Mouse (Mus musculus): ENCODE results near the gene Brd1. TPM values are rescaled to one million over a fixed set of nuclear protein-coding genes. Genes with fewer than 3 reads are reported as not detected.
A peak's percentile ranks its signal among the peaks of the same experiment; 100 is the strongest.
"Not testable (repeated sequence)": the region's sequence is repeated elsewhere in the genome, so short reads cannot be mapped to it uniquely, and the experiment has no call there.

The Brd1 gene
- 35.8 and 38.4 TPM in 2 replicates for polyA plus RNA-seq (2012; rRNA removed)

GRCm38 (mm10) chr15:88733834-88734571 lies at the start of gene Brd1:
Gene Brd1 (minus strand): TSS chr15:88734233.
- WGBS, result 17% methylated on average over 103 of the region's 103 CpGs
- H3K4me1 ChIP-seq (replicated peaks; ENCODE audit: control insufficient read depth, insufficient read depth, low read length), result peaks cover 41% of the 10 kb centered on the region
- H3K4me3 ChIP-seq (ENCODE audit: control insufficient read depth, insufficient read depth, low read length), result peak within 1 kb of the TSS; percentile 99
- TF ChIP-seq CTCF (IDR thresholded peaks at IDR 0.05; ENCODE audit: borderline replicate concordance, control insufficient read depth, extremely low read depth, insufficient read depth, low read length, poor library complexity) (no peak), POLR2A (IDR thresholded peaks at IDR 0.05; ENCODE audit: control insufficient read depth, extremely low read depth, insufficient read depth, low read length, poor library complexity) (peak; percentile 88)
- peak; percentile 87 for DNase-seq
- no peaks in the 10 kb centered on the region for H3K27me3 ChIP-seq (ENCODE audit: control insufficient read depth, insufficient read depth, low read length)
- peaks cover 16% of the 10 kb centered on the region for H3K36me3 ChIP-seq (ENCODE audit: control insufficient read depth, insufficient read depth, low read length)
- H3K27ac ChIP-seq (ENCODE audit: control insufficient read depth, insufficient read depth, low read length), result peak within 1 kb of the TSS; percentile 41; the same call in 1 of the 2 replicates

DNA sequence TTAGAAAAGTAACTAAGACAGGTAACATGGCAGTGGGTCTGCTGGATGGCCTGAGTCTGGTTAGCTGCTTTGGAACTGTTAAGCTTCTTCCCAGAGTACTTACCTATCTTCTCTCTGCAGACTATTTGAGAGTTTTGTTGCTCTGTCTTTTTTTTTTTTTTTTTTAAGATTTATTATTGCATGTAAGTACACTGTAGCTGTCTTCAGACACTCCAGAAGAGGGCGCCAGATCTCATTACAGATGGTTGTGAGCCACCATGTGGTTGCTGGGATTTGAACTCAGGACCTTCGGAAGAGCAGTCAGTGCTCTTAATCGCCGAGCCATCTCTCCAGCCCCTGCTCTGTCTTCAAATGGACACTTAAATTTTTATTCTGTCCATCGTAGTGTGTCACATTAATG lies 40.6 kb upstream of the Brd1 start:
- WGBS, result 96% methylated on average over 5 of the region's 5 CpGs
- not testable (repeated sequence) for H3K4me1 ChIP-seq (replicated peaks; ENCODE audit: control insufficient read depth, insufficient read depth, low read length); H3K4me3 ChIP-seq (ENCODE audit: control insufficient read depth, insufficient read depth, low read length); H3K27me3 ChIP-seq (ENCODE audit: control insufficient read depth, insufficient read depth, low read length); H3K27ac ChIP-seq (ENCODE audit: control insufficient read depth, insufficient read depth, low read length); DNase-seq
- peaks cover 26% of the 10 kb centered on the region for H3K36me3 ChIP-seq (ENCODE audit: control insufficient read depth, insufficient read depth, low read length)

GRCm38 (mm10) chr15:88768537-88768936 lies 34.5 kb upstream of the Brd1 start:
- no peak overlapping the region for H3K4me3 ChIP-seq (ENCODE audit: control insufficient read depth, insufficient read depth, low read length)
- H3K36me3 ChIP-seq (ENCODE audit: control insufficient read depth, insufficient read depth, low read length), result peaks cover 14% of the 10 kb centered on the region
- no peaks in the 10 kb centered on the region for H3K4me1 ChIP-seq (replicated peaks; ENCODE audit: control insufficient read depth, insufficient read depth, low read length)
- no peak overlapping the region for H3K27ac ChIP-seq (ENCODE audit: control insufficient read depth, insufficient read depth, low read length)
- 96% methylated on average over 1 of the region's 1 CpGs for WGBS
- no peaks in the 10 kb centered on the region for H3K27me3 ChIP-seq (ENCODE audit: control insufficient read depth, insufficient read depth, low read length)
- DNase-seq, result no peak
- TF ChIP-seq POLR2A (IDR thresholded peaks at IDR 0.05; ENCODE audit: control insufficient read depth, extremely low read depth, insufficient read depth, low read length, poor library complexity) (no peak), CTCF (IDR thresholded peaks at IDR 0.05; ENCODE audit: borderline replicate concordance, control insufficient read depth, extremely low read depth, insufficient read depth, low read length, poor library complexity) (no peak)

- H3K27ac ChIP-seq (ENCODE audit: control insufficient read depth, insufficient read depth, low read length); DNase-seq; H3K4me1 ChIP-seq (replicated peaks; ENCODE audit: control insufficient read depth, insufficient read depth, low read length); H3K4me3 ChIP-seq (ENCODE audit: control insufficient read depth, insufficient read depth, low read length); H3K27me3 ChIP-seq (ENCODE audit: control insufficient read depth, insufficient read depth, low read length): not testable (repeated sequence)
- WGBS, result 97% methylated on average over 2 of the region's 2 CpGs
- H3K36me3 ChIP-seq (ENCODE audit: control insufficient read depth, insufficient read depth, low read length), result peaks cover 20% of the 10 kb centered on the region
These were observed 32.1 kb upstream of the Brd1 start for GRCm38 (mm10) chr15:88766139-88766538.

DNA sequence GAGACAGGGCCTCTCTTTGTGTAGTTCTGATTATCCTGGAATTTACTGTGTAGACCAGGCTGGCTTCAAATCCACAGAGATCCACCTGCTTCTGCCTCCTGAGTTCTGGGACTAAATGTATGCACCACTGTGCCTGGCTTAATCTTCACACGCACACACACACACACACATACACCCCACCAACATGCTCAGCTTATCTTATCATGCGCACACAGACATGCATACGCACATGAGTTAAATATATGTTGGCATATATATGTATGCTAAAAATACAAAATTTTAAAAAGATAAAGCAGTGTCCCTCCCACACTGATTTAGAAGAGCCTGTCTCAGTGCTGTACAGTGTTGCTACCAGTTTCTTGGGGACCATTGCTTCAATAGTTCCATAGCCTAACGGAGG lies 27.5 kb upstream of the Brd1 start:
- Histone ChIP-seq H3K4me3 (ENCODE audit: control insufficient read depth, insufficient read depth, low read length) (no peak overlapping the region), H3K27ac (ENCODE audit: control insufficient read depth, insufficient read depth, low read length) (no peak overlapping the region), H3K36me3 (ENCODE audit: control insufficient read depth, insufficient read depth, low read length) (peaks cover 38% of the 10 kb centered on the region), H3K27me3 (ENCODE audit: control insufficient read depth, insufficient read depth, low read length) (no peaks in the 10 kb centered on the region), H3K4me1 (replicated peaks; ENCODE audit: control insufficient read depth, insufficient read depth, low read length) (0 out of 2 replicates have a peak, but pooled peaks cover 2% of the 10 kb centered on the region)
- WGBS, result 98% methylated on average over 4 of the region's 4 CpGs
- no peak for DNase-seq
- TF ChIP-seq POLR2A (IDR thresholded peaks at IDR 0.05; ENCODE audit: control insufficient read depth, extremely low read depth, insufficient read depth, low read length, poor library complexity) (no peak), CTCF (IDR thresholded peaks at IDR 0.05; ENCODE audit: borderline replicate concordance, control insufficient read depth, extremely low read depth, insufficient read depth, low read length, poor library complexity) (no peak)

DNA sequence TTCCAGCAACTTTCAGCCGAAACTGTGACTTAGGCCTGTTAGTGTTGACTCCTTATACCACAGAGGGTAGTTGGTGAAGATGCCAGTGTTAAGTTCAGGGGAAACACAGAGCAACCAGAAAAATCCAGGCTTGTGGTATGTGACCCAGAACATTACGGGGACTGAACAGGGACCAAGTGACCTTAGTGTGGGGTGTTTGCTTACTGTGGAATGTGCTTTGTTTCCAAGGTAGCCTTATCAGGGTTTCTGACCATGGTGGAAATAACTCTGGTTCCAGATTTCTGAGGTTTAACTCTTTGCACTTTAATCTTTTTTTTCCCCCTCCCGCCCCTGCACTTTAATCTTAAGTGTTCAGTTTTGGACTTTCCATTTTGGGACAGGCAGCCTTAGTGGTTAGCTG lies 24.0 kb upstream of the Brd1 start:
- Histone ChIP-seq H3K27ac (ENCODE audit: control insufficient read depth, insufficient read depth, low read length) (no peak overlapping the region), H3K27me3 (ENCODE audit: control insufficient read depth, insufficient read depth, low read length) (no peaks in the 10 kb centered on the region), H3K36me3 (ENCODE audit: control insufficient read depth, insufficient read depth, low read length) (peaks cover 38% of the 10 kb centered on the region), H3K4me3 (ENCODE audit: control insufficient read depth, insufficient read depth, low read length) (no peak overlapping the region), H3K4me1 (replicated peaks; ENCODE audit: control insufficient read depth, insufficient read depth, low read length) (peaks cover 14% of the 10 kb centered on the region)
- no peak for TF ChIP-seq CTCF (IDR thresholded peaks at IDR 0.05; ENCODE audit: borderline replicate concordance, control insufficient read depth, extremely low read depth, insufficient read depth, low read length, poor library complexity)
- no peak for DNase-seq
- 88% methylated on average over 3 of the region's 3 CpGs for WGBS

DNA sequence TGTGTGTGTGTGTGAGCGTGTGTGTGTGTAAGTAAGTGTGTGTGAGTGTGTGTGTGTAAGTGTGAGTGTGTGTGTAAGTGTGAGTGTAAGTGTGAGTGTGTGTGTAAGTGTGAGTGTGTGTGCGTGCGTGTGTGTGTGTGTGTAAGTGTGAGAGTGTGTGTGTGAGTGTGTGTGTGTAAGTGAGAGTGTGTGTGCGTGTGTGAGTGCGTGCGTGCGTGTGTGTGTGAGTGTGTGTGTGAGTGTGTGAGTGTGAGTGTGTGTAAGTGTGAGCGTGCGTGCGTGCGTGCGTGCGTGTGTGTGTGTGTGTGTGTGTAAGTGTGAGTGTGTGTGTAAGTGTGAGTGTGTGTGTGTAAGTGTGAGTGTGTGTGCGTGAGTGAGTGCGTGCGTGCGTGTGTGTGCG lies 21.7 kb upstream of the Brd1 start:
- 98% methylated on average over 18 of the region's 18 CpGs for WGBS
- TF ChIP-seq POLR2A (IDR thresholded peaks at IDR 0.05; ENCODE audit: control insufficient read depth, extremely low read depth, insufficient read depth, low read length, poor library complexity) (no peak), CTCF (IDR thresholded peaks at IDR 0.05; ENCODE audit: borderline replicate concordance, control insufficient read depth, extremely low read depth, insufficient read depth, low read length, poor library complexity) (no peak)
- H3K4me3 ChIP-seq (ENCODE audit: control insufficient read depth, insufficient read depth, low read length), result no peak overlapping the region
- no peaks in the 10 kb centered on the region for H3K27me3 ChIP-seq (ENCODE audit: control insufficient read depth, insufficient read depth, low read length)
- DNase-seq, result no peak
- peaks cover 26% of the 10 kb centered on the region for H3K36me3 ChIP-seq (ENCODE audit: control insufficient read depth, insufficient read depth, low read length)
- peak overlapping the region; percentile 94 for H3K27ac ChIP-seq (ENCODE audit: control insufficient read depth, insufficient read depth, low read length)
- peaks cover 16% of the 10 kb centered on the region for H3K4me1 ChIP-seq (replicated peaks; ENCODE audit: control insufficient read depth, insufficient read depth, low read length)

Data from thymus, adult 2 months (tissue).